Mouse (Mus musculus): ENCODE measurements at regions not wholly inside any gene's neighbourhood (a gene's known extent, or its start where the extent isn't known, plus 50 kb on each side); places are given as distances from the start of the nearest gene placed in this dataset.
"Not testable (repeated sequence)": the region's sequence is repeated elsewhere in the genome, so short reads cannot be mapped to it uniquely, and the experiment has no call there.

DNA sequence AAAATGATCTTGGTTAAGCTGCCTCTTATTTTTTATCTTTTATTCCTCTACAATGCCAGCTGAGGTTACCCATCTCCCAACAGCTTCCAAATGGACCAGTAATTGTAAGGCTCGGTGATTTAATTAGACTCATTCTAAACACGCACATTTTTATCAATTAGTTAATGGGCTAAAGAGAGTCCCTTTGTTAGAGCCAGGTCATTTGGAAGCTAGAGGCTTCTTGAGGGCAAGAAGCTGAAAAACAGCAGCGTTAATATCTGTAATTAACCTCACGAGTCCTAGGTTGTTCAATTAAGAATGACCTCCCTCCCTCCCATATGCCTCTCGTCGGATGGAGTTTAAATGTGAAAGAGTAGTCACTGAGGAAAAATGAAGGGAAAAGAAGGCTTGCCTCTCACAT lies 66.5 kb downstream of the Otx2 start:
- DNase-seq = no peak
- intact Hi-C loops (cut with DNase I) = no loop called here
- Histone ChIP-seq H3K4me3 (no peak overlapping the region), H3K27ac (no peak overlapping the region)
- no peak for TF ChIP-seq CTCF (IDR thresholded peaks at IDR 0.05)

GRCm38 (mm10) chr14:48603490-48603889 lies 70.1 kb downstream of the Otx2 start:
- intact Hi-C loops (cut with DNase I) = no loop called here
- DNase-seq = no peak
- no peak for TF ChIP-seq CTCF (IDR thresholded peaks at IDR 0.05)

DNA sequence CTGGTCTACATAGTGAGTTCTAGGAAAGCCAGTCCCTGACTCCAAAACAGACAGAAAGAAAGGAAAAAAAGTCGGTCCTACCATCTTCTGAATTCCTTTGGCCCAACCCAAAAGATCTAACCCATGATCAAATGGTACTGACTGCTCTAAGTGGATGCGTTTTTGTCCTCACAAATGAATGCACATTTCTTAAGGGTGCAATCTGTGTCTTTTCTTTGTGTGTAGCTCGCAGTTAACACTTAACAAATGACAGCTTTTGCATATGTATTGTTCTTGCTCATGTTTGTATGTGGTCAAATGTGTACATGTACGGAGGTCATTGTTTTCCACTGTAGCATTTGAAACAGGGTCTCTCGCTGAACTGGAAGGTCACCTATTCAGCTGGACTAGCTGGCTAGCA lies 79.3 kb downstream of the Otx2 start:
- no peak for DNase-seq
- Histone ChIP-seq H3K4me3 (no peak overlapping the region), H3K27ac (no peak overlapping the region)
- no peak for TF ChIP-seq CTCF (IDR thresholded peaks at IDR 0.05)
- intact Hi-C loops (cut with DNase I) = no loop called here

More at GRCm38 (mm10) chr14:48603490-48603889, 70.1 kb downstream of the Otx2 start:
- Histone ChIP-seq H3K27ac (no peak overlapping the region), H3K4me3 (no peak overlapping the region)

- DNase-seq = no peak
- TF ChIP-seq CTCF (IDR thresholded peaks at IDR 0.05) = no peak
- intact Hi-C loops (cut with DNase I) = no loop called here
- Histone ChIP-seq H3K4me3 (no peak overlapping the region), H3K27ac (no peak overlapping the region)
Measured at GRCm38 (mm10) chr14:48593363-48593762, 80.3 kb downstream of the Otx2 start.

DNA sequence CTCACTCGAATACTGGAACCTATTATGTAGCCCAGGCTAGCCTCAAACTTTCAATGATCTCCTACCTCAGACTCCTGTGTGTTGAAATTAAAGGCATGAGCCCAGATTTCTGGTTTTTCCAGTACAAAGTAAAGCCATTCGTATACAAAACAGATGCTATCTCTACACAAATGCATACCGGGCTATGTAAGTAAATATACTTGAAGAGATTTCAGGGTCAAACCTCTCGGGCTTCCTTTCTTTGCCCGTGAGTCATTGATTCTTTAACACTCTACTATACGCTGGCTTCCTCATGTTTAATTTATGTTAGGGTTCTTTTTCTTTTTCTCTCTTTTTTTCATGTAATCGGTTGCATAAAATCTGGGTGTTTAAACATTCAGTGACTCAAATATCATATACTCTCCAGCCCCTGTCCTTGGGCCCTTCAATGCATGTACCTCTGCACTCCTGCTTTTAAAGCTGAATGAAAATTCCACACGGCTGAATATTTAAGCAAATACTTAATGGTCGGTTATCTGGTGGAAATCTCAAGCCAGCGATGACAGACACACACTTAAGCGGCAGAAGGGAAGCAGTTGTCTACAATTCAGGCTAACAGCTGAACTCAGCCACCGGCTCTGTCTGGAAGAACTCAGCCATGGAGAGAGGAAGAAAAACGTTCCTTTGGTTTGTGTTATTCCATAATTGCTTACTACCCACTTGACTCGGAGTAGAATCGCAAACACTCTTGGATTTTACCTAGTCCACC lies 82.0 kb downstream of the Otx2 start:
- intact Hi-C loops (cut with DNase I) = no loop called here
- no peak for DNase-seq
- TF ChIP-seq CTCF (IDR thresholded peaks at IDR 0.05) = no peak
- H3K27ac ChIP-seq = no peak overlapping the region
- H3K4me3 ChIP-seq = no peak overlapping the region

DNA sequence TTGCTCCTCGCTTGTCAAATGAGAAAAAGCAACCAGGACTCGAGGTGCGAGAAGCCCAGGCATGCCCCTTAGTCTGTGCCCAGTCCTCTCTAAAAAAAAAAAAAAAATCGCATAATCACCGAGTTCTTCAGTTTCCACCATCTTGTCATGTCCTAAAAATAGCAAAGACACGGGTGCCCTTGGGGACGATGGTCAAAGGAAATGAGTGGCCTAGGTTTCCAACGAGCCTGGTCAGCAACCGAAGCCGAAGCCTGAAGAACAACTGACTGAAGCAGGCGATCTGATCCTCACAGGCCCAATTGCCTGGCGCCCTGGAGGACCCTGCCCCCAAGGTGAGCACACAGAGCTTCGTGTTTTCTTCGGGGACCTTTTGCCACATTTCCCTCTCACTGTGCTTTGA lies 83.2 kb downstream of the Otx2 start:
- H3K27ac ChIP-seq = no peak overlapping the region
- DNase-seq = no peak
- H3K4me3 ChIP-seq = peak overlapping the region; percentile 59
- intact Hi-C loops (cut with DNase I) = no loop called here
- no peak for TF ChIP-seq CTCF (IDR thresholded peaks at IDR 0.05)

- no peak for TF ChIP-seq CTCF (IDR thresholded peaks at IDR 0.05)
- Histone ChIP-seq H3K27ac (peak overlapping the region; percentile 35; the same call in 1 of the 2 replicates), H3K4me3 (peak overlapping the region; percentile 59)
- intact Hi-C loops (cut with DNase I) = no loop called here
- DNase-seq = no peak
Measured at GRCm38 (mm10) chr14:48589702-48590325, 83.8 kb downstream of the Otx2 start.

GRCm38 (mm10) chr14:48585820-48586219 lies 87.8 kb downstream of the Otx2 start:
- intact Hi-C loops (cut with DNase I) = no loop called here
- TF ChIP-seq CTCF (IDR thresholded peaks at IDR 0.05) = no peak
- DNase-seq = no peak

DNA sequence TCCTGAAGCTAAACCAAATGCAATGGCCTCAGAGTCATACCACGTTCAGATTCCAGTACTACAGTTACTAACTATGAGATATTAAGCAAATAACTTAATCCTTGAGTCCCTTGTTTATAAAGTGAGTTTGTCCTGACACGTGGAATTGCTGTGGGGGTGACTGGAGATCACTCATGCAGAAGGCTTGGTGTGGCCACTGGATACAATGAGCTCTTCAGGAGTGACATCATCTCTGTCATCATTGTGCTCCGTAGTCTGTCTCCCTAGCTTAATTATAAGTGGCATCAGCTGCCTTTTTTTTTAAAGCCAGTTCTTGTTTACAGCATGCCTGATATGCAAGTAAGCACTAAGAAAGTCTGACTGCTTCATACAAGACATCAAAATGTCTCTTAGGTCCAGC lies 89.0 kb downstream of the Otx2 start:
- H3K27ac ChIP-seq = no peak overlapping the region
- intact Hi-C loops (cut with DNase I) = no loop called here
- TF ChIP-seq CTCF (IDR thresholded peaks at IDR 0.05) = no peak
- no peak overlapping the region for H3K4me3 ChIP-seq
- no peak for DNase-seq

More at GRCm38 (mm10) chr14:48585820-48586219, 87.8 kb downstream of the Otx2 start:
- Histone ChIP-seq H3K27ac (no peak overlapping the region), H3K4me3 (no peak overlapping the region)

DNA sequence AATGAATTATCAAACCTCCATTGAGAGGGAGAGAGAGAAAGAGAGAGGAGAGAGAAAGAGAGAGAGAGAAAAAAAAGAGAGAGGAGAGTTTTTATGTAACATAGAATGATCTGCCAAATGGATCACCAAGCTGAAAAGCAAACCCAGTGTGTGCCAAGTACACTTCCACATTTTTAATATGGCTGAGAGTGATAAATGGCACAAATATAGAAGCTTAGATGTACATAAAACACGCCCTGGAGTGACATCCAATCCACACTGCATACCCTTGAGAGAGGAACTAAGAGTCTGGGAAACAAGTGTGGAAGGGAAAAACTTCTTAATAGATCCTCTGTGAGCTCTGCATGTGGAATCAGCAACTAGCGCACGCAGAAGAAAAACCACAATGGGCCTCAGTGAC lies 90.1 kb downstream of the Otx2 start:
- Histone ChIP-seq H3K27ac (no peak overlapping the region), H3K4me3 (no peak overlapping the region)
- DNase-seq = no peak
- TF ChIP-seq CTCF (IDR thresholded peaks at IDR 0.05) = no peak
- intact Hi-C loops (cut with DNase I) = no loop called here

DNA sequence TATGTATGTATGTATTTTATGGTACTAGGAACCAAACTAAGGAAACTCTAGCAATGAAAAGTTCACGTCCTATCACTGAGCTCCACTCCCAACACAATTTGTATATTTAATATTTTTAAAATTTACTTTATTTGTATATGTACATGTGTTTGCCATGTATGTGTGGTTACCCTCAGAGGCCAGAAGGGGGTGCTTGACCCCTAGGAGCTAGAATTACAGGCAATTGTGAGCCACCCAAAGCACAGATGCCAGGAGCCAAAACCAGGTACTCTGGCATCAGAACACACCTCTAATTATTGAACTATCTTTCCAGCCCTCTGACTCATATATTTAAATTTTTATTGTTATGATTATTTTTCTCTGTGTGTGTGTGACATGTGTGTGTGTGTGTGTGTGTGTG lies 91.5 kb downstream of the Otx2 start:
- TF ChIP-seq CTCF (IDR thresholded peaks at IDR 0.05) = peak; percentile 34
- intact Hi-C loops (cut with DNase I) = no loop called here
- Histone ChIP-seq H3K4me3 (no peak overlapping the region), H3K27ac (no peak overlapping the region)
- no peak for DNase-seq

DNA sequence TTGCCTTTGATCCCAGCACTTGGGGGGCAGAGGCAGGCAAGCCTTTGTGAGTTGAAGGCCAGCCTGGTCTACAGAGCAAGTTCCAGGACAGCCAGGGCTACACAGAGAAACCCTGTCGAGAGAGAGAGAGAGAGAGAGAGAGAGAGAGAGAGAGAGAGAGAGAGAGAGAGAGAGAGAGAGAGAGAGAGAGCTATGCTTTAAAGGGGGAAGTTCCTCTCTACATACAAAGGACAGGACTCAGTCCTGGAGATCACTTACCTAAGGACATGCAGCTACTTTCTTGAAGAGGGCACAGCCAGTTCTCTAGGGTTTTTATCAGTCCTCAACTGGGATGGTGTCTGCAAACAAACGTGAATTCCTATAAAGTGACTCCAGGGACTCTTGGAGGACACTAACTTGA lies 92.3 kb downstream of the Otx2 start:
- H3K27ac ChIP-seq; intact Hi-C loops (cut with DNase I); H3K4me3 ChIP-seq; DNase-seq: not testable (repeated sequence)

- intact Hi-C loops (cut with DNase I) = no loop called here
- H3K4me3 ChIP-seq = no peak overlapping the region
- no peak for DNase-seq
- H3K27ac ChIP-seq = no peak overlapping the region
- TF ChIP-seq CTCF (IDR thresholded peaks at IDR 0.05) = no peak
Measured at GRCm38 (mm10) chr14:48580396-48580795, 93.2 kb downstream of the Otx2 start.

DNA sequence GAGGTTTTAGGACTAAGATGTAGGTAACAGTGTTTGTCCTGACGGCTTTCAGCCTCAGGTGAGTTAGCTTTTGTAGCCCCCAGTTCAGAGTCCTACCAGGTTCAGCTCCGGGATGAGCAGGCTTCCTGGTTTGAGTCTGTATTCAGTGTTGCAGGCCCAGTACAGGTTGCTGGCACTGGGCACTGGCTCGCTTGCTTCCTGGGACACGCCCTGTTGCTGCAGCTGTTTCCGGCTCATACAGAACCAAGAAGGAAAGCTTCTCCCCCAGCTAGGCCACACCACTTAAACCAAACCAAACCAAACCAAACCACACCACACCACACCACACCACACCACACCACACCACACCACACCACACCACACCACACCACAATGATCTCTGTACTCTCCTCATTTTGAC lies 93.6 kb downstream of the Otx2 start:
- H3K4me3 ChIP-seq = no peak overlapping the region
- no peak for TF ChIP-seq CTCF (IDR thresholded peaks at IDR 0.05)
- intact Hi-C loops (cut with DNase I) = no loop called here
- H3K27ac ChIP-seq = no peak overlapping the region
- no peak for DNase-seq
